Mouse (Mus musculus): ENCODE data around the gene Pdx1.

- TF ChIP-seq POLR2A (IDR thresholded peaks at IDR 0.05; ENCODE audit: low read depth, low read length): peak; percentile 12; the same call in 1 of the 2 replicates
- TF ChIP-seq CTCF (IDR thresholded peaks at IDR 0.05; ENCODE audit: extremely low read depth, insufficient read length, insufficient replicate concordance, low read depth, low read length): no peak
These were observed 45.8 kb downstream of the Pdx1 start for GRCm38 (mm10) chr5:147315432-147316075.

Measured in small intestine, adult 2 months (tissue).